Mouse (Mus musculus) heart, postnatal 0 days (tissue): ENCODE measurements at regions not wholly inside any gene's neighbourhood (a gene's known extent, or its start where the extent isn't known, plus 50 kb on each side); places are given as distances from the start of the nearest gene placed in this dataset.

Experiments
- CTCF ChIP-seq: IDR thresholded peaks from 2 replicates; pipeline ENCODE4 v1.5.1; 2016; ENCODE audit warnings: antibody characterized with exemption, control low read depth, low read depth
- EP300 ChIP-seq: IDR thresholded peaks from 2 replicates; pipeline ENCODE4 v1.6.1; 2016; ENCODE audit warnings: antibody characterized with exemption, low read depth

DNA sequence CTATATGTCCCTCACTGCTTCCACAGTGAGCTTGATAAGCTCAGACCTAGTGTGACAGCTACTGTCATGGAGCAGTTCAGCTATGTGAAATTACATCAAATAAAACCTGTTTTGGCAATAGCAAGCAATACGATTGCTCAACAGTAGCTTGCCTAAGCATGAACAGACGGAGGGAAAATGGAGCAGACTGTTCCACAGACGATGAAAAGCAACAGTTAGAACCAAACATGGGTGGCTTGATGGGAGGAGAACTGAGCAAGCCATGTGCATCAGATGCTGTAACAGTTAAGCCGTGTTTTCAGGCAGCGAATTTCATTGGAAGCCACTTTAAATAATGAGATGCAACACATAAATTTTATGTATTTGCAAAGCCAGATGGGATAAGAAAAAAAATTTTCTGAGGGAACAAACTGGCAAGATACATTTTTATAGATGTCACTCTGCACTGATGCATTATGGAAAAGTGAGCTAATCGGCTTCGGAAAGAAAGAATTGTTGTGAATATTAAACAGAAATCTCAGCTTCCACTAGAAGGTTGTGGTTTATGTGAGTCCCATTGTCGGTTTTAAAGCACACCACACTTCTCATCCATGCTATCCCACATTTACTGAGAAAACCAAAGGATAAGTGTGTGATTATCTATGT, 270.9 kb upstream of the 2610001J05Rik start:
- TF ChIP-seq EP300 (no peak), CTCF (no peak)
